Mouse (Mus musculus): ENCODE data around the gene Dnajc7.

Dnajc7 gene

DNA sequence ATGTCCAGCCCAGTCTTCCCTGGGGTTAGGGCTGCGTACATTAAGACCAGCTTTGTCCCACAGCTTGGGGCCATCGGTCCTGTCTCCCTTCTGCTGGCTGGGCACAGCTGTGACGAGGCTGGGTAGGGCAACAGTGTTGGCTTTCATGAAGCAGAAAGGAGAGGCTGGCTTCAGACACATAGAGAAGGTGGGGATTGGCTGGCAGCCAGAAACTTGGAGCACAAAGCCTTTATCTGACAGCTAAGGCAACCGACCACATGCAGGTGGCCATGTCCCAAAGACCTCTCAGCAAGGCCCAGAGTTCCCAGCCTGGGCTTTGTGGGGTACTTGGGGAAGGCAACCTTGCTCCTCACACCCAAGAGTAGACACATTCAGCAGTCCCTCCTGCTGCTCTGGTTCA lies 38.2 kb downstream of the Dnajc7 start:
- in situ Hi-C loops (cut with MboI, MseI): no loop called here

DNA sequence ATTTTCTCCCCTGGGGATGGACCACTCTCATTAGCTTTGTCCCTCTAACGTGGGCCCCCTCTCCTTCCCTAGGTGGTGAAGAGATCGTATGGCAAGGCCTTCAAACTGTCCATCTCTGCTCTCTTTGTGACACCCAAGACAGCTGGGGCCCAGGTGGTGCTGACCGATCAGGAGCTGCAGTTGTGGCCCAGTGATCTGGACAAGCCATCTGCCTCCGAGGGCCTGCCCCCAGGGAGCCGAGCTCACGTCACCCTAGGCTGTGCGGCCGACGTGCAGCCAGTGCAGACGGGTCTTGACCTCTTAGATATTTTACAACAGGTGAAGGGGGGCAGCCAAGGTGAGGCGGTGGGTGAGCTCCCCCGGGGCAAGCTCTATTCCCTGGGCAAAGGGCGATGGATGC lies 39.7 kb downstream of the Dnajc7 start:
- in situ Hi-C loops (cut with MboI, MseI): no loop called here

DNA sequence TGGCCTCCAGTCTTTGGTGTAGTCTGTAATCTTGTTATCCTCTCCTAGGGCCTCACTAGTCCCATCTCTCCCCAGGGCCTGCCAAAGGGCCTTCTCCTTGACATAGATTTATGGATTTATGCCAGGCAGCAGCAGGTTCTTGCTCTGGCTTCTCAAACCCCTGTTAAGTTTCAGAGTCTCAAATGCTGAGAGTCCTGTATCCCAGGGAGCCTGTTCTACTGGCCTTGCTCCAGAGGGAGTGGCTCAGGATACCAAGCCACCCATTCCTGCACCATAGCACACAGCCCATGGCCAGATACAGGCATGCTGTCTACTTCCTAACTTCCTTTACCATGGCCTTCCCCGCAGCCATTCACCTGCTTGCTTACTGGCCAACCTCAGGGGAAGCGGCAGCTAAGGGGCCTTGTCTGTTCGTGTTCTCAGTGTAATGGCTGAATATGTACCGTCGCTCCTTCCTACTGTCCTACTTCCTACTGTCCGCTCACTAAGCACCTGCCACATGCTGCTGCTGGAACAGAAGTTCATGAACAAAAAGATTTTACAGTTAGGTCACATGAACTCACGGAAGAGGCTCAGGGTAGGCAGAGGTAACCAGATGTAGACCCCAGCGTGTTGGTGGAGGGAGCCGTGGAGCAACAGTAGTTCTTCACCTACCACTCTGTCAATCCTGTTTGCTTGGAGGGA lies 40.7 kb downstream of the Dnajc7 start:
- in situ Hi-C loops (cut with MboI, MseI): no loop called here

DNA sequence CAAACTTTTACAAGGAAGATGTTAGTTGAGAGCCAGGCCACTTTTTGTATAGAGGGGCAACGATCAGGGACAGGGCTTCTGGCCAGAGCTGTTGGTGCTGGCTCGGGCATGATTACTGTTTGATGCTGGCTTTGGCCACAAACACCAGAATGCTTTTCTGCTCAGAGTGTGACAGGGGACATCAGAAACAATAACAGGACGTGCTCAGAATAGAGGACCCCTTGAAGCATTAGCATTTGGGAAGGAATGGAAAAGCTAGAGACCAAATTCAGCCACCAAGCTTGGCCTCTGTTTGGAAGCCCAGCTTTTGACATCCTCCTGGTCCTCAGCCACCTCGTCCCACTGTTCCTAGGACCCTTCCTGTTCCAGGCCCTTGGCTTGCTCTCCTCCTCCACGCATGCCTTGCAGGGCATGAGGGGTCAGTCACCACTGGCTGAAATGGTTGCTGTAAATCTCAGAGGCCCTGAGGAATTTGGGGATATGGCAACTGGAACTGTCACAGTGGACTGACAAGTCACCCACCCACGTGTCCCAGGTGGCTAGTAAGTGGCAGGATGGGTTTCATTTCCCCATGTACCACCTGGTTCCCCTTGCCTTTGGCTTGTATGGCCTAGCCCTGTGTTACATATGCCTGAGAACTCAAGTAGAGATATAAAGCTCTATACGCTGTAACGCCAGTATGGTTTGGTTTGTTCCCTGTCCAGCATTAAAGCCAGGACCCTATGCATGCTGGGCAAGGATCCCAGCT lies 41.9 kb downstream of the Dnajc7 start:
- in situ Hi-C loops (cut with MboI, MseI): no loop called here

DNA sequence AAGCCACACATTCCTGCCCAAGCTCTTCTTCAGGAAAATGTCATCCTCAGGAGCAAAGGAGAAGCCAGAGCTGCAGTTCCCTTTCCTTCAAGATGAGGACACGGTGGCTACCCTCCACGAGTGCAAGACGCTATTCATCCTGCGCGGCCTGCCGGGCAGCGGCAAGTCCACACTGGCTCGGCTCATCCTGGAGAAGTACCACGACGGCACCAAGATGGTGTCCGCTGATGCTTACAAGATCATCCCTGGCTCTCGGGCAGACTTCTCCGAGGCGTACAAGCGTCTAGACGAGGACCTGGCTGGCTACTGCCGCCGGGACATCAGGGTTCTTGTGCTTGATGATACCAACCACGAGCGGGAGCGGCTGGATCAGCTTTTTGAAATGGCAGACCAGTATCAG lies 43.7 kb downstream of the Dnajc7 start:
- in situ Hi-C loops (cut with MboI, MseI): no loop called here

DNA sequence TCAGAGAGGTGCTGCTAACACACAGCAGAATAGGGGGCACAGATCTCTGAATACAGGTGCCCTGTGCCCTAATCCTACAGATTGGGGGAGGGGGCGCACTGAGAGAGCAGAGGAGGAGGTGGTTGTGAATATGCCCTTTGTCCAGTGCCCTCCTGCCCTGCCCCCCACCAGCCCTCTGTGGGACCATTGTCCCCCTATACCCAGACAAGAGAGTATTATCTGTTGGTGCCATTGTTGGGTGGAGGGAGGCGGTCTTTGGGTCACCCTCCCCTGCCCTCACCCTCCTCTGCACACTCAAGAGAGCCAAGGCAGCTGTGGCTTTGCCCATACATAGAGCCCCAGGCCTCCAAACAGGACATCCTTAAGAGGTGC lies 44.5 kb downstream of the Dnajc7 start:
- in situ Hi-C loops (cut with MboI, MseI): no loop called here

DNA sequence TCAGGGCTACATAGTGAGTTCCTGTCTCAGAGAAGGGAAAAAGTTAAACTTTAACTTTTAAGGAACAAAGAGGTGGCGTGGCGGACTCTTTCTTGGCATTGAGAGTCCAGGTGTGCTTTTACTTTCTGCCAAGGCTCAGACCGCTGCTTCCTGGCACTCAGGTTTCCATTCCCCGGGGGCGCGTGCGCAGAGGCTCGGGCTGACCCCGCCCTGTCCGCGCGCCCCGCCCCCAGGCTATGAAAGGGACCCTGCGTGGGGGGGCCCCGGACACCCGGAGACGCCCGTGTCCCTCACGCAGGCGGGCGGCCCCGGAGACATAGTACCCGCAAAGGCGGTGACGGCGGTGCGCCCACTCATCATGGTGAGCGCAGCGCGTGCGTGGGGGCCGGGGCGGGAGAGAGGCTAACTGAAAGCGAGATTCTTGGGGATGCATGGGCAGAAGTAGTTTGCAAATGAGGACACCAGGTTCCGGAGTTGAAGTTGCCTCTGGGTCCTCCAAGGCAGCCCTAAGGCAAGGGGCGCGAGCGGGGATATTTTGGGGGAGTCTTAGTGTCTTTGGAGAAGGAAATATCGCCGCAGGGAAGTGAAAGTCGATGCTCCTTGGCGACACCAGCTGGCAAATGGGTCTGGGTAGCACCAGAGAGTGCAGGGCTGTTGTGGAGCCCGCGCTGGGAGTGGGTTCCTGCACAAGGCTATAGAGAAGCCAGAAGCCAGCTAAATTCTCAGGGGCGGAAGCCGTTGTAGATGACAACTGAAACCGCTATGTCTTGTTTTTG lies 45.1 kb downstream of the Dnajc7 start, which contains the start of gene Cnp:
Cnp (plus strand) TSS at position 197 of the 776 bp plus-strand sequence.
- in situ Hi-C loops (cut with MboI, MseI): no loop called here

DNA sequence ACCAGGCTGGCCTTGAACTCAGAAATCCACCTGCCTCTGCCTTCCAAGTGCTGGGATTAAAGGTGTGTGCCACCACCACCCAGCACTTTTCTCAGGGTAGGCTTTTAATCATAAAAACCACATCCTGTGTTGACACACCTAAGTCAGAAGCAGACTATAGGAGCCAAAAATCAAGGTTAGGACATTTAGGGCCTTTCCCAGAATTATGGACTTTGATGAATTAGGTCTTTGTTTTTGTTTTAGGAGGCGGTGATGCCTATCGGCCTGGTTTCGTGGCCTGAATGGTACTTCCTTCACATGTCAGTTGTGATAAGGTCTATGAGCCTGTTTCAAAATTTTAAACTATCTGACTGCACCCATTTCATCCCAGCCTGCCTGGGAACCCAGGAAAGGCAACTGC lies 45.8 kb downstream of the Dnajc7 start:
- in situ Hi-C loops (cut with MboI, MseI): no loop called here

DNA sequence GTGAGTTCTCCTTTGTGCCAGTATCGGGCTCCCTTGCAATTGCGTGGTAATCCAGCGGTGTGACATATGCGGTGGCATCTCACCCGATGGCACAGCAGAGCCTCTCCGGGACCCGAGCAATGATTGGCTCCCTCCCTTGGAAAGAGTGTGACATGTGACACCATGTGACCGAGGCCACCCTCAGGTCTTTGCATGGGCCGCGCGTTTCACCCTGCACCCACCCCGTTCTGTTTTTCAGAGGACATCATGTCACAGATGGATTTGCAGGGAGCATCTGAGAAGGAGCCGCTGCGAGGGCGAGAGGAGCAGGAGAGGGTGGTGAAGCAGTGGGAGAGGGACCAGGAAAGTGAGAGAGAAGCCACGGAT lies 48.8 kb downstream of the Dnajc7 start:
- in situ Hi-C loops (cut with MboI, MseI): no loop called here

DNA sequence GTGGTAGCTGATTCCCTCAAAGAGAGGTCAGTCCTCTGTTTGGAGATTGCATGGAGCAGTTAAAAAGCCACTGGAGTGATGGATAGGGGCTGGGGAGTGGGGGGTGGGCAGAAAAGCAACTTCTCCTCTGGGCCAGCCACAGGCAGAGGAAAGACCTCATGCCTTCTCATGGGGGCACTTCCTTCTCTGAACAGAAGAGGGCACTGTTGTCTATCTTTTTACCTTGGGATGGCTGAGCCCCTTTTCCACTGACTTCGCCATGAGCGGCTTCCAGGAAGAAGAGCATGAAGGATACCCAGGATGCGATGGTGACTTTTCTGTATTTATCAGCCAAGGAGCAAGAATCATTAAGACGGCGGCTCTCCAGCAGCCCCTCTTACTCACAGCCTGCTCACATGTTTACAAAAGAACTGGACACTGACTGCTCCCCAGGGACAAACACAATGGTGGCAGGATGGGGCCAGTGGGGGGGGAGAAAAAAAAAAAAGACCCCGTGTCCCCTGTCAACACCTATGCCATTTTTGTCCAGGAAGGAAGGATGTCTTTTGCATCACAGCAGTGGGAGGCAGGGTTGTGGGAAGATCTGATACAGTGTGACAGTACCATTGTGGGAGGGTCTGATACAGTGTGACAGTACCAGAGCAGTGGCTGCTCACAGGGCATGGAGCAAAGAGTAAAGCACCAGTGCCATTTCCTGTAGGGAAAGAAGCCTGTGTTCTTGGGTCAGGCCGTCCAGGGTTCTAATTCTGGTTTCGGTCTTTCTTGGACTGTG lies 49.4 kb downstream of the Dnajc7 start:
- in situ Hi-C loops (cut with MboI, MseI): no loop called here

DNA sequence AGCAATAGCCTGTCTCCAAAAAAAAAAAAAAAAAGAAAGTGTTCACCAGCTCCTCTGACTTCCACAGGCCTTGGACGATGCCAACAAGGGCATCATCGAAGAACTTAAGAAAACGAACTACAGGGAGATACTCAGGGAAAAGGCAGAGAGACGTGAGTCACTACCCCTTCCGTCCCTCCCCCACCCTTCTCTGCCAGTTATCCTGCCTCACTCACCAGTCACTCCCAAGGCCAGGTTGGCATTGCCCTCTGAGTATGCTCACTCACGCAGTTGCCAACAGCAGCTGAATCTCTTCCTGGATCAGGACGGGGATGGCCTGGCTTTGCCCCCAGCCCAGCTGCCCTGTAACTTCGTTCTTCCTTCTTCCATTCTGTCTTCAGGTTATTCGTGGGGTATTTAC lies 50.2 kb downstream of the Dnajc7 start:
- in situ Hi-C loops (cut with MboI, MseI): loop anchor here (5.0 to 10.0 kb wide), 3 partner anchors 73 to 395 kb away; no protein-coding TSS in a partner anchor

DNA sequence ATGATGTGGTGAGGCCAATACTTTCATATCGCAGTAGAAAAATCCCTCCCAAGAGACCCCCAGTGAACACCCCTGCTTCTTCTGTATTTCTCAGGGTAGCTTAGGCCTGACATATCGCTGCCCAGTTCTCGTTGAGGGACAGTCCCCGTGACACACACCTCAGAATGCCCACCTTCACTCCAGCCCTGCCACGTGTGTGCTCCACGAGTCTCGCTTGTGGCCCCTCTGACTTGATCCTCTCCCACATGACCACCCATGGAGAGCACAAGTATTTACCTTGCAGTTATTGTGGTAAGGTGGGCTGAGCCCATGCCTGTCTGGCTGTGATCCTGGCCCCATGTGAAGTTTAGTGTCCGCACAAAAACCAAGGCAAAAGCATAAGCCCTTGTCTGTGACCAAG lies 51.3 kb downstream of the Dnajc7 start:
- in situ Hi-C loops (cut with MboI, MseI): loop anchor here (5.0 to 10.0 kb wide), 3 partner anchors 74 to 396 kb away; no protein-coding TSS in a partner anchor

DNA sequence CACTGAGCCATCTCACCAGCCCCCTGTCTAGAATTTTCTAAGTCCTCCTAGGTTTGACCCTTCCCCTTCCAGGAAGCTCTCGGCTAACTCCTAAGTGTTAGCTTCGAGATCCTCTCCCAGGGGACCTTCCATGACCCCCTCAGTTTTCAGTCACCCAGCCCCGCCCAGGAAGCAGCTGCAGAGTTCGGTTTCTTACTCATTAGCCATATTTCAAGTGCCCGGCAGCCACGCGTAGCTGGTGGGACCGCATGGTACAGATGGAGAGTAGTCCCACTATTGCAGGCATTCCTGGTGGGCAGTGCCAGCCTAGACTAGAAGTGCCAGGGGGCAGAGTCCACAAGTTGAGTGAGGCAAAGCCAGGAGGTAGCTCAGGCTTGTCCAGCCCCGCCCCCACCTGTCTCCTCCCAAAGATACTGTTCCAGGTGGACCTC lies 52.1 kb downstream of the Dnajc7 start:
- in situ Hi-C loops (cut with MboI, MseI): loop anchor here (5.0 to 10.0 kb wide), 3 partner anchors 74 to 397 kb away; no protein-coding TSS in a partner anchor

DNA sequence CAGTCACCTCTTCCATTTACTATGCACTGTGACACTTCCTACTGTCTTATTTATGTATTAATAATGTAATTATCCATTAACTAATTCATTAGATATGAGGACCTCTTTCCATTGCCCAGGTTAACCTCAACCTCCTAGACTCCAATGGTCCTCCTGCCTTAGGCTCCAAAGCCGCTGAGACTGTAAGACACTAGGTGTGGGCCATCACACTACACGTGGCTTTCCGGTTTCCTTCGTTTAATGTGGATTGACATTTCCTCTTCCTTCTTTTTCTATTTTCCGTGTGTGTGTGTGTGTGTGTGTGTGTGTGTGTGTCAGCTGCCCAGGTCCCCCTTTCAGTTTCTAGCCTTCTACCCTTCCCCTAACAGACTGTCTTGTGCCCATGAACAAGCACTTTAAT lies 52.7 kb downstream of the Dnajc7 start:
- in situ Hi-C loops (cut with MboI, MseI): loop anchor here (5.0 to 10.0 kb wide), 3 partner anchors 75 to 398 kb away; no protein-coding TSS in a partner anchor

DNA sequence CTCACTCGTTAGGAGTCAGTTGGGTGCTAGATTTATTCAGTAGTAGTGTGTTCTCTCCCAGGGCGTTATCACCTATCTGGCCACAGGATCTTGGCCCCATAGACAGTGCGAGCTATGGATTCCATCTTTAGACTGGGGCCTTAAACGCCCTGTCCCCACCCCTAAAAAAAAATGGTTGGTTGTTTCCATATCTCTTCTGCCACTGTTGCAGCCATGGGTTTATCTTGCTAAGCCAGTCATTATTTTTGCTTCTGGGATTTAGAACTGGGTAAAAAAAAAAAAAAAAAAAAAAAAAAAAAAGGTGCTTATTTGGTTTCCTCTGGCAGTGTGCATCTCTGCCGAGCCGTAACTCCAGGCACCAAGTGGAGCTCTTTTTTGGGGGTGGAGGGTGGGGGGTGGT lies 55.3 kb downstream of the Dnajc7 start:
- in situ Hi-C loops (cut with MboI, MseI): loop anchor here (5.0 to 10.0 kb wide), 3 partner anchors 78 to 400 kb away; no protein-coding TSS in a partner anchor

DNA sequence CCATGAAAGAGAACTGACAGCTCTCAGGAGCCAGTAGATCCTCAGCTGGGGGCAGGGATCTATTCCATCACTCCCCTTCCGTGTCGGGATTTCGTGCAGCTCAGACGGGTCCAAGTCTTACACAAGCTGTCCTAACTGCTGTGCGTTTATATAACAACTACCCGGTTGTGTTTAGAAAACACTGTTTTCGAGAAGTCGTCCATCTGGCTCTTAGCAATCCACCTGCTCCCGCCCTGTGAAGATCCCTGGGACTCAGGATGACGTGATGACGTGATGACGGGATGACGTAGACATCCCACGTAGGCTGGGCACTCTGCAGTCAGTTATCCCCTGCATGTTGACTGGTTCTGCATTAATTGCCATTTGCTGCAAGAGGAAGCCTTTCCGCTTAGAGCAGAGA lies 55.7 kb downstream of the Dnajc7 start:
- in situ Hi-C loops (cut with MboI, MseI): loop anchor here (10.0 kb wide), 1 partner anchor 401 kb away; no protein-coding TSS in a partner anchor

DNA sequence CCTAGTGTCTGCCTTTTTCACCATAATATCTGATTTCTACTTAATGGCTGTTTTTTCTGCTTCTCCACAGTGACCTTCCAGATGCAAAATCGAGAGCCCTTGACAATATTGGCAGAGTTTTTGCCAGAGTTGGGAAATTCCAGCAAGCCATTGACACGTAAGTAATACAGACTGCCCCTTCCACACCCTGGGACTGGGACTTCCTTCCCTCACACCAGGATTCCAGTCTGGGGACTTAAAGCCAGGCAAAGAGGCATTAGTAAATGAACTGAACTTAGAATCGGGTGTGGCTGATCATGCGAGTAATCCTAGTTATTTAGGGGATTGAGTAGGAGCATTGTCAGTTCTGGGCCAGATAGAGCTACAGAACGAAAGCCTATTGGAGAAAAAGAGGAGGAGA lies 58.2 kb downstream of the Dnajc7 start:
- in situ Hi-C loops (cut with MboI, MseI): loop anchor here (10.0 kb wide), 1 partner anchor 403 kb away; no protein-coding TSS in a partner anchor

DNA sequence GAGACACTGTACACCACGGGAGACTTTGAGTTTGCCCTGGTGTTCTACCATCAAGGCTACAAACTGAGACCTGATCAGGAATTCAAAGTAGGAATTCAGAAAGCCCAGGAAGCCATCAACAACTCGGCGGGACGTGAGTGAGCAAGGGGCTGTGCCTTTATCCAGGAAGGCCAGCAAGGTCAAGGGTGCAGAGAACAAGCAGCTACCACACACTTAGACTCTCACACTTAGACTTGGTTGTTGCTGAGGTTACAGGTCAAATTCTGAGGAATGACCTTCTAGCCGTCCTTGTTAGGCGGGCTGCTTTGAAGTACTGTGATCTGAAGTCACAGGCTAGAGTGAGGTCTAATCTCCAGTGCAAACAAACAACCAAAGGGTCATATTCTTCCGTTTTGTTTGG lies 60.5 kb downstream of the Dnajc7 start:
- in situ Hi-C loops (cut with MboI, MseI): no loop called here

DNA sequence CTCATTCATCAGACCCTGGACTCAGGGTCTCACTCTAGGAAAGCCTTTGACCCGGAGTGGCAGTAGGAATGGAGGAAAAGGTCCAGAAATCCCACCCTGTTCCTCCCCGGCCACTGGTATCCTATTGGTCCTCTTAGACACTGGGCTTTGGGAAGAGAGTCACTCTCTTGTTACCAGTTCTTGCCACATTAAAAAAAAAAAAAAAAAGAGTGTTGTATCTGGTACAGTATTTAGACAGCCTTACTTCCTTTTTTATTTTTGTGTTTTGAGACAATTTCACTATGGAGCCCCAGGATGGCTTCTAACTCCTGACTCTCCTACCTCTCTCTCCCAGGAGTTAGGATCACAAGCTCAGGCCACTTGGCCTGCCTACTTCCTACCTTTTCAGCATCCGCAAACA lies 62.4 kb downstream of the Dnajc7 start:
- in situ Hi-C loops (cut with MboI, MseI): no loop called here

DNA sequence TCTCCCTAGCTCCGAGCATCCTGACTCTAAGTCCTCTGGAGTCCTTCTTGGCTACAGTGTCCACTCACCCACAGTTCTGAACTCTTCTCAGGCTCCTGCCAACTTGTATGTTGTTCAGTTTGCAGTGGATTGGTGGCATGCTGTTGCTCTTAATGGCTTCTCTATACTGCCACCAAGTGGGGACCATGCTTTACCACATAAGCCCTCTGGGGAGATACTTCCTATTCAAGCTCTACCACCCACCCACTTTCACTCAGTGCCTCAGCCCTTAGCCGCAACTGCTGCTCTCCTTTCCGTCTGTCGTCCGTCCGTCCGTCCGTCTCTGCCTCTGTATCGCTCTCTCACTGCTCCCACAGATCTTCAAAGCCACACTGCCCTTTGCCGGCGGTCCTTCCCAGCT lies 64.4 kb downstream of the Dnajc7 start:
- in situ Hi-C loops (cut with MboI, MseI): no loop called here

DNA sequence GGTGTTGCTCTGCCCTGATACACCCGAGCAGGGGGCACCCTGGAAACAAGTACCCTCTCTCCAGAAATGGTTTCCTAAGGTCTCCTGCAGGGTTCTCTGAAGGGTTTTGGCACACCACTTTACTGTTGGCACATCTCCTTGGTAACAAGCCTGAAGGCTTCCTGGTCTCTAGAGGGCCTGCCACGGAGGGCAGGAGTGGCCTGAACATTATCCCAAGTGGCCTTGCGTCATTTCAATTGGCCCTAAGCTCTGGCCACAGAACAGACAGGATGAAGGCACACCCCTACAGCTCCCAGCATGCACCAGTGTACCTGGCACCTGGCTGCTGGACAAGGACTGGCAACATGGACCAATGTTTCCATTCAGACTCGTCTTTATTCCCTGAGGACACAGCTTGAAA lies 67.1 kb downstream of the Dnajc7 start:
- in situ Hi-C loops (cut with MboI, MseI): no loop called here
